ENCODE assay signal across 8 mouse cellular contexts in the genomic region with DNA sequence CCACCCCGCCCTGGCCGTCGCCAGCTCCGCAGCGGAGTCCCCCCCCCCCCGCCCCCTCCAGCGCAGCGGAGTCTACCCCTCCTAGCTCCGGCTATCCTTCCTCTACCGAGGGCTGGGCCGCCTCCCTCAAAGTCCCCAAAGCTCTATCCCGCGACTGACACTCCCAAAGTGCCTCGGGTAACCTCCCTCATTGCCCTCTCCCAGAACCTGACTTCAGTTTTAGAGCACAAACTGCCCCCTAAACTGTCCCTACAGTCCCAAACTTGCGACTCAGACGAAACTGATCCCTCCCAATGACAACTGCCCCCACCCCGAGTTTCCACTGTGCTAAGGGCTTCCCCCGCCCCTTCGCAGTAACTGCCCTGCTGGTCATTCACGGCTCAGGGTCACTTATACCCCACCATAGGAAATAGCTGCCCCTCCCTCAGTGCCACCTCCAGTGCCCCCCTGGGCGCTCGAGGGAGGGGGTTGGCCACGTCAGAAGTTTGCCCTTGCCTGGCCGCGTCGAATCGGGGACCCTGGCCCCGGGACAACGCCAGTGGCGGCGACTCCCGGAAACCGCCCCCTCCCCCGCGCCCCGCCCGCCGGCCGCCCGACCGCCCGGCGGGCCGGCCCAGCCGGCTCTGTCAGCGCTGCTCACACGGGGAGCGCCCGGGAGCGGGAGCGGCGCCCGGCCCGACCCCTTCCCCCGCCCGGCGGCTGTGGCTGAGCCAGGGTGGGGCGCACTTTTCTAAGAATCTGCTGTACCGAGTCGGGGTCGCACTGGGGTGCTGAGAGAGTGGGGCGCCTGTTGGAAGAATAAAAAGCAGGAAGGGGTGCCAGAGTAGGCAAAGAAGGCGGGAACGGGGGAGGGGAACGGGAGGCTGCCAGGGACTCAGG. TPM values are rescaled to one million over a fixed set of nuclear protein-coding genes. Genes with fewer than 3 reads are reported as not detected.
DNase-seq lines count a peak whose midpoint lies in the region; ATAC-seq and TF ChIP-seq lines count a peak whose summit lies in the region.

No protein-coding gene starts in this region.

- H3K9ac ChIP-seq in liver, embryonic 12.5 days = peak overlapping the region; percentile 49

- H3K4me1 ChIP-seq in kidney, adult 2 months (ENCODE audit: control insufficient read depth, insufficient read depth, low read length) = peaks cover 15% of the 10 kb centered on the region
- peaks cover 69% of the 10 kb centered on the region for H3K4me1 ChIP-seq in liver, embryonic 12.5 days

- H3K36me3 ChIP-seq in kidney, adult 2 months (ENCODE audit: control insufficient read depth, insufficient read depth, low read length) = no peaks in the 10 kb centered on the region
- no peaks in the 10 kb centered on the region for H3K36me3 ChIP-seq in liver, embryonic 12.5 days
- peaks cover 9% of the 10 kb centered on the region for H3K36me3 ChIP-seq in myocyte (ENCODE audit: control insufficient read depth, insufficient read depth)

- ATAC-seq in activated CD4-positive, CD25-positive, alpha-beta regulatory T cell, adult 4 months = peak; percentile 2
- ATAC-seq in liver, embryonic 12.5 days = peak; percentile 31

- H3K4me3 ChIP-seq in kidney, adult 2 months (ENCODE audit: insufficient read depth, low read depth, low read length) = peak overlapping the region; percentile 63
- peak overlapping the region; percentile 59 for H3K4me3 ChIP-seq in liver, embryonic 12.5 days
- H3K4me3 ChIP-seq in myocyte = peak overlapping the region; percentile 77

- peak overlapping the region; percentile 58 for H3ac ChIP-seq in myocyte (ENCODE audit: control insufficient read depth, insufficient read length)

- H3K4me2 ChIP-seq in liver, embryonic 12.5 days = peak overlapping the region; percentile 91
- H3K4me2 ChIP-seq in myocyte (ENCODE audit: low read depth) = peak overlapping the region; percentile 93

- H3K27ac ChIP-seq in kidney, adult 2 months (ENCODE audit: insufficient read depth, low read depth, low read length) = peak overlapping the region; percentile 99
- H3K27ac ChIP-seq in liver, embryonic 12.5 days = peak overlapping the region; percentile 75

- 1% methylated on average over 65 of the region's 65 CpGs for WGBS in kidney, adult 2 months
- WGBS in liver, embryonic 12.5 days (ENCODE audit: insufficient replicate concordance) = under 1% methylated on average over 62 of the region's 65 CpGs

- DNase-seq in B cell, adult 2 months = peak; percentile 30 to 36
- peak; percentile 83 for DNase-seq in embryo, embryonic 11 days
- peak; percentile 87 to 88 for DNase-seq in heart, adult 9 months (ENCODE audit: low spot score in 2 of 2)
- peak; percentile 86 for DNase-seq in kidney, adult 2 months
- peak; percentile 68 for DNase-seq in thymus, postnatal 4 days

- TF ChIP-seq CTCF in kidney, adult 2 months (conservative IDR thresholded peaks at IDR 0.05; ENCODE audit: insufficient read depth, insufficient read length, low read depth, low read length) = no peak

- no peaks in the 10 kb centered on the region for H3K9me3 ChIP-seq in liver, embryonic 12.5 days (replicated peaks)

- no peaks in the 10 kb centered on the region for H3K27me3 ChIP-seq in kidney, adult 2 months (replicated peaks; ENCODE audit: control insufficient read depth, insufficient read depth, low read length)
- H3K27me3 ChIP-seq in liver, embryonic 12.5 days (replicated peaks) = peaks cover 100% of the 10 kb centered on the region
- H3K27me3 ChIP-seq in myocyte (ENCODE audit: control insufficient read depth, insufficient read depth, insufficient read length) = no peaks in the 10 kb centered on the region

- H3K79me2 ChIP-seq in myocyte (ENCODE audit: control insufficient read depth, insufficient read depth) = peaks cover 33% of the 10 kb centered on the region

- peak; percentile 30 for TF ChIP-seq POLR2A in kidney, adult 2 months (IDR thresholded peaks at IDR 0.05; ENCODE audit: low read depth, low read length)
- TF ChIP-seq POLR2A in myocyte (IDR thresholded peaks at IDR 0.05; ENCODE audit: insufficient read length, low read depth) = peak; percentile 55

TF ChIP-seq in myocyte, 11 proteins besides CTCF, POLR2A, EP300 and RAD21:
- peak; percentile 60 for TF ChIP-seq POLR2AphosphoS2 (IDR thresholded peaks at IDR 0.05; ENCODE audit: insufficient read length, low read depth)
- no peak for TF ChIP-seq MAX (IDR thresholded peaks at IDR 0.05; ENCODE audit: low read depth)
- peak; percentile 13 for TF ChIP-seq E2F4 (IDR thresholded peaks at IDR 0.05; ENCODE audit: insufficient read depth)
- no peak for TF ChIP-seq TCF3 (IDR thresholded peaks at IDR 0.05; ENCODE audit: insufficient read length, low read depth)
TF ChIP-seq in myocyte: peak in this region for 2.

RNA-seq across cellular contexts. Expression of a gene that starts 9.8 kb away (rescaled TPM):
- polyA plus RNA-seq in activated CD4-positive, CD25-positive, alpha-beta regulatory T cell, adult 4 months (2017; shearing (Covaris generic)) = 10 to 100 TPM; 16.9 to 24.8 TPM
- 21.2 and 25.6 TPM in 2 replicates for polyA plus RNA-seq in kidney, adult 2 months (2012; rRNA removed)
- 4.4 and 4.9 TPM in 2 replicates for polyA plus RNA-seq in liver, embryonic 12.5 days (2016; fragmentation: Nextera tagmentation; extraction: Ambion mirVana)
- 63.8 TPM for polyA plus RNA-seq in myocyte (2012; fragmentation: generic; extraction: Trizol)

RNA-seq across cellular contexts. Expression of a gene that starts 15.7 kb away (rescaled TPM):
- 100 to 1,000 TPM; 511 to 537 TPM for polyA plus RNA-seq in activated CD4-positive, CD25-positive, alpha-beta regulatory T cell, adult 4 months (2017; shearing (Covaris generic))
- polyA plus RNA-seq in kidney, adult 2 months (2012; rRNA removed) = 2.7 and 11.1 TPM in 2 replicates
- 6.4 and 8.9 TPM in 2 replicates for polyA plus RNA-seq in liver, embryonic 12.5 days (2016; fragmentation: Nextera tagmentation; extraction: Ambion mirVana)
- 2.0 TPM for polyA plus RNA-seq in myocyte (2012; fragmentation: generic; extraction: Trizol)

RNA-seq across cellular contexts. Expression of a gene that starts 22.9 kb away (rescaled TPM):
- polyA plus RNA-seq in activated CD4-positive, CD25-positive, alpha-beta regulatory T cell, adult 4 months (2017; shearing (Covaris generic)) = not detected
- polyA plus RNA-seq in kidney, adult 2 months (2012; rRNA removed) = 0.41 TPM in 2 replicates
- not detected in 2 replicates for polyA plus RNA-seq in liver, embryonic 12.5 days (2016; fragmentation: Nextera tagmentation; extraction: Ambion mirVana)
- not detected for polyA plus RNA-seq in myocyte (2012; fragmentation: generic; extraction: Trizol)

RNA-seq across cellular contexts. Expression of a gene that starts 31.8 kb away (rescaled TPM):
- 10 to 100 TPM; 36.7 to 40.7 TPM for polyA plus RNA-seq in activated CD4-positive, CD25-positive, alpha-beta regulatory T cell, adult 4 months (2017; shearing (Covaris generic))
- 66.5 and 72.1 TPM in 2 replicates for polyA plus RNA-seq in kidney, adult 2 months (2012; rRNA removed)
- 40.8 and 41.6 TPM in 2 replicates for polyA plus RNA-seq in liver, embryonic 12.5 days (2016; fragmentation: Nextera tagmentation; extraction: Ambion mirVana)
- 83.3 TPM for polyA plus RNA-seq in myocyte (2012; fragmentation: generic; extraction: Trizol)

RNA-seq across cellular contexts. Expression of a gene that starts 43.0 kb away (rescaled TPM):
- polyA plus RNA-seq in activated CD4-positive, CD25-positive, alpha-beta regulatory T cell, adult 4 months (2017; shearing (Covaris generic)) = 1 to 10 TPM; 6.6 to 9.3 TPM
- 216 and 255 TPM in 2 replicates for polyA plus RNA-seq in kidney, adult 2 months (2012; rRNA removed)
- polyA plus RNA-seq in liver, embryonic 12.5 days (2016; fragmentation: Nextera tagmentation; extraction: Ambion mirVana) = 21.9 and 26.6 TPM in 2 replicates
- polyA plus RNA-seq in myocyte (2012; fragmentation: generic; extraction: Trizol) = 18.8 TPM

Comparison
In these comparisons a context has a peak if more than half of its experiments do, and no peak if none do; other contexts are left out.
1. Peak in every context shown above with its lines: DNase-seq, ATAC-seq, H3K4me3 ChIP-seq and H3K27ac ChIP-seq.
2. DNase-seq: peak in every context shown above with its lines; median percentile 88 in heart, adult 9 months; 86 in kidney, adult 2 months; 83 in embryo, embryonic 11 days; 68 in thymus, postnatal 4 days; 33 in B cell, adult 2 months.
3. RNA of a gene that starts 15.7 kb away (polyA plus RNA-seq): 511 to 537 TPM in activated CD4-positive, CD25-positive, alpha-beta regulatory T cell, adult 4 months; 2.7 to 11.1 TPM in kidney, adult 2 months, 6.4 to 8.9 TPM in liver, embryonic 12.5 days and 2.0 TPM in myocyte (single experiment); every median in the first group is over 10 times any median in the second.